Mouse (Mus musculus): ENCODE measurements at regions not wholly inside any gene's neighbourhood (a gene's known extent, or its start where the extent isn't known, plus 50 kb on each side); places are given as distances from the start of the nearest gene placed in this dataset.
A peak's percentile ranks its signal among the peaks of the same experiment; 100 is the strongest.

GRCm38 (mm10) chr7:145135971-145136370 lies 71.9 kb downstream of the 1810010D01Rik start:
- peak; percentile 36 for DNase-seq (ENCODE audit: low read depth, low spot score)

GRCm38 (mm10) chr7:145132506-145132905 lies 75.4 kb downstream of the 1810010D01Rik start:
- DNase-seq (ENCODE audit: low read depth, low spot score): no peak

- DNase-seq (ENCODE audit: low read depth, low spot score): peak; percentile 21
These were observed 76.3 kb downstream of the 1810010D01Rik start for GRCm38 (mm10) chr7:145131438-145132159.

DNA sequence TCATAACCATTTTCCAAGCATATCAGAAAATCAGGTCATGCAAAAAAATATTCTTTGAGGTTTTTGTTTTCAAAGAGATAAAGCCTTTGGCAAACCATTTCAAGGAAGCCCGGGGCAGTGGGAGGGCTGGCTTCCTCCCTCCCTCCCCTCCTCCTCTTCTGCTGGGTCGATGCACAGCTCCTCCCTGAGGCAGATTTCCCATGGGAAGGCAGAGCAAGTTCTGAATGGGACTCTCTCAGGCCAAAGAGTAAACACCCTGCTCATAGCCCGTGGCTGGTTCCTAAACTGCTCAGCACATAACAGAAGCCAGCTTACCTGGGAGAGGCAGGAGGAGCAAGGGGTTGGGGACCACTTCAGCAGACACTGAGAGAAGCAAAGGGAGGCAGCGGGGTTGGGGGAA lies 77.9 kb downstream of the 1810010D01Rik start:
- DNase-seq (ENCODE audit: low read depth, low spot score): peak; percentile 36

DNA sequence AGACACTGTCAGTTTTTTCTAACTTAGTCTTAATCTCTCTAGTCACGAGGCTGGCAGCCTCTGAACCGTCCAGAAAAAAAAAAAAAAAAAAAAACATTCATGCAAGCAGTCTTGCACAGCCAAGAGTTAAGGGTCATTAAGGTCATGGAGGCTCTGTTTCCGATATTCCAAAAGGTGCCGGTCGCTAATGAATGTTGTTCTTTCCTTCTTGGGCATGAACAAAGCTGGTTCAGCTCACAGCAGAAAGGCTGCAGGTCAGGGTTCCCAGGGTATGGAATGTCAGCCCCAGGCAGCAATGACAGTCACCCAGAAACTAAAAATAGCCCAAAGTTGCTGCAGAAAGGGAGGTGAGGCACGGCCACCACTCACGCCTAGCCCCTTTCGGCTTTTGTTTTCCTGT lies 80.3 kb downstream of the 1810010D01Rik start:
- peak; percentile 23 for DNase-seq (ENCODE audit: low read depth, low spot score)

- DNase-seq (ENCODE audit: low read depth, low spot score): peak; percentile 55
These were observed 80.7 kb downstream of the 1810010D01Rik start for GRCm38 (mm10) chr7:145127180-145127579.

- no peak for DNase-seq (ENCODE audit: low read depth, low spot score)
These were observed 83.8 kb downstream of the 1810010D01Rik start for GRCm38 (mm10) chr7:145123996-145124601.

DNA sequence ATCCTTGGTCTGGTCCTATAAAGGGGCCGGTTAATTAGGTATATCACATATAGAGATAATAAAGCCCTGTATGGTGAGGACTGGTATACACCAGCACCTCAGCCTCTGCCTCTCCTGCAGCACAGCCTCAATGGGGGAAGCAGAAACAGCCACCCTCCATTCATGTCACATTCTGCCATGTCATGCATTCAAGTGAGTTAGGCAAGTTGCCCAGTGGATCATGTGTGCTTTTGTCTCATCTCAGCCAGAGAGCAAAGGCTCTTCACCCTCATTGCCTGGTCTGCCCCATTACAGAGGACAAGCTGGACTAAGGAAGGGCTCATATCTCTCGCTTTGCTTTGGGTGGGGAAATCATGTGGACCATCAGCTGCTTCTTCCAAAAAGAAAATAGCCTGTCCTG lies 85.4 kb downstream of the 1810010D01Rik start:
- no peak for DNase-seq (ENCODE audit: low read depth, low spot score)

DNA sequence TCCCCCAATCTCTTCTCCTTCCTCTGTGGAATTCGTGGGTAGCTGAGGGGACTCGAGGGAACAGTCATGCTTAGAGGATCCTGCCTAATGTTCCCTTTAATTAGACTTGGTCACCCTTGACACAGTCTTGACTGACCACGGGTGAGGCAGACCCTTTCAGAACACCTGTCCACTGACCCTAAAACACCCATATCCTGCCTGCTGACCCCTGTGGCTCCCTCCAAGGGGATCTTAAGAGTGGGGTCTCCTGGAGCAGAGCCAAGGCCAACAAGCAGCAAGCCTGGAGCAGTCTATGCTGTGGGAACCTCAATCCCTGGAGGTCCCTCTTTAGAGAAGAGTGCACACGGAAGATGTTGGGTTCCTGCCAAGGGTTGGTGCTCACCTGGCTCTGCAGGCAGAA lies 89.5 kb downstream of the 1810010D01Rik start:
- DNase-seq (ENCODE audit: low read depth, low spot score): no peak

DNA sequence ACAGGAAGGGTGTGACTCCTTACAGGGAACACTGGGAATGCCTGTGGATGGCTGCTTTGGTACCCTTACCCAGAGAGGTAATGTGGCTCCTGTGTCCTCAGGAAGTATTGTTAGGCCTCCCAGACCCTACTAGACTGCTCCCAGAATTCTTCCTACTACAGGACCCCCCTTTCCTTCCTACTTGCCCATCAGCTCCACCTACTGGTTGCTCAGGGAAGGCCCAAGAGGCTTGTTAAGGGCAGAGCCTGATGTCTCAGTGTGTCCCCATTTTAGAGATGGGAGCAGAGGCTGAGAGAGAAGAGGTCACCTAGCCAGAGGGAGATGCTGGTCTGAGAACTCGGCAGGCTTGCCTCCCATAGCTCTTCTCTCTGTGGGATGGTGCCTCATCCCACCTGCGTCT lies 93.3 kb downstream of the 1810010D01Rik start:
- peak; percentile 66 for DNase-seq (ENCODE audit: low read depth, low spot score)

DNA sequence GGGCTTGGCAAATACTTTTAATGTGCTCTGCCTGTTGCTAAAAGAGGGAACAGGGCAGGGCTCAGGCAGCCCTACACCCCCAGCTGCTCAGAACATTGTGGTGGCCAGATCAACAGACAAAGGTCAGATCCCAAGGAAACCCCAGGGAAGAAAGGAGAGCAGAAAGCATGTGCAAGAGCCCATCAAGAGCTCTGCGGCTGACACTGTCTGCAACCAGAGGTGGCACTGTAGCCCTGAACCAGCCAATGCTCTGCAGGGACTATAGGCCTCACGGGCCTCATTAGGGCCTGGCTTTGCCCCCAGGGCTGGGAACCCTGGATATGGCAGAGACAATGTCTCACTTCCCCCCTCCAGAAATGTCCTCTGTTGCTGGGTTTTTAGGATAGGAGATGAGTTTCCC lies 93.8 kb downstream of the 1810010D01Rik start:
- DNase-seq (ENCODE audit: low read depth, low spot score): no peak

DNA sequence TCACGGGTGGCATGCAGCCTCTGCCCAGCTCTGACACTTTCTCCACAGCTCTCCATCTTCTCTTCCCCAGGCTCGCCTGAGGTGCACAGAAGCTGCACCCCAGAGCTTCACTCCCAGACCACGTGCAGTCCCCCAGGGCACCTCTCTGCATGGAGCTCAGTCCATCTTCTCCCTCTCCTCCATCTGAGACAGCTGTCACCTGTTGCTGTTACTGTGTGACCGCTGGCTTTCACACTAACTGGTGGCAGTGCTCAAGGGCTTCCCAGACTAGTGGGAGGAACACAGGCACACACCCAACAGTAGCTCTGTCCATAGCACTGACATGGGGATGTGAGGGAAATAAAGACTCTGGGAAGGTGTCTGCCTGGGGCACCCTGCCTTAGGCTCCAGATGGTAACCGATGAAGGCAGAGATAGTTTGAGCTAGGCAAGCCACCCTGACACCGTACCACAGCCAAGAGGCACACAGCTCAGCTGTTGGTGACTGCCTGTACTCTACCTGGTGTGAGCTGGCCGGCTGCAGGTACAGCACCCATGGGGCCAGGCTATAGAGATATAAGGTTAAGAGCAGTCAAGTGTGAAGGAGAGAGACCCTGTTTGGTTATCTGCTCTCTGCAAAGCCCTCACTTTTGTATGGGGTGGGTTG lies 94.9 kb downstream of the 1810010D01Rik start:
- no peak for DNase-seq (ENCODE audit: low read depth, low spot score)

- DNase-seq (ENCODE audit: low read depth, low spot score): no peak
These were observed 95.6 kb downstream of the 1810010D01Rik start for GRCm38 (mm10) chr7:145112146-145112830.

DNA sequence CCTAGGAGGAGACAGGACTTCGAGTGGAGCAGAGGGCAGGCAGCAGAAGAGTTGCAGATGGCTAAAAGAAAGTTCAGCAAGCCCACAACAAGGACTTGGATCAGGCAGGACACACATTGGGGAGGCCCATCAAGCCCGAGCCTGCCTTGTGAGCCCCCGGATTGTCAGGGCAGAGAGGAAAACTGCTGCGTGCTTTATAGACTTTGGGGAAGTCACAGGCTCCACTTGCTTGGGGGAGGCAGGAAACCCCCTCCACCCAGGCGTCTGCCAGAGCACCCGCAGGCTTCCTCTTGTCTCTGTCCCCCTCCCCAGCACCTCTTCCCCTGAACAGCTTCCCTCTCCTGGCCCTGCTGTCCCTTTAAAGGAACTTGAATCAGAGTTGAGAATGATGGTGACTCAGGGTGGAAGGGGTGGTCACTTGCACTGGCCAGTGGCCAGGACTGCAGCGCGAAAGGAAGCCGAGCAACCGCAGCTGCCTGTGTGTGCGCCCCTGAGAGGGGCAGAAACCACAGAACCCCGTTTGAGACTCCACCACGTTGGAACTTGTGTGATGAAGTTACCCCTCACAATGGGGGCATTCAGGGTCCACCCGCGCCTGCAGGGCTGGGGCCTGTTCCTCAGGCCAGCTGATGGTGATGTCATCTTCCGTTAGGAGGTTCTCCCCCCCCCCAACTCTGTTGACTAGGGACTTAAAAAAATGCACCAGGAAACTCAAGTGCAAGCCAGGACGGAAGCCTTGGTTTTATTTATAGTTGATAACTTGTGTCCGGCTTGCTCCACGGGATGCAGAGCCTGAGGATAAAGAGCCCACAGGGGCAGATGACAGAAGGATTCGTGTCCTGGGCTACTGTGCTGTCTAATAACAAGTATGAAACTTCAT lies 96.4 kb downstream of the 1810010D01Rik start:
- no peak for DNase-seq (ENCODE audit: low read depth, low spot score)

GRCm38 (mm10) chr7:145110657-145111251 lies 97.2 kb downstream of the 1810010D01Rik start:
- DNase-seq (ENCODE audit: low read depth, low spot score): peak; percentile 61

- DNase-seq (ENCODE audit: low read depth, low spot score): no peak
These were observed 97.9 kb downstream of the 1810010D01Rik start for GRCm38 (mm10) chr7:145110028-145110427.

- DNase-seq (ENCODE audit: low read depth, low spot score): no peak
These were observed 98.4 kb downstream of the 1810010D01Rik start for GRCm38 (mm10) chr7:145109471-145109870.

GRCm38 (mm10) chr7:145108994-145109393 lies 98.9 kb downstream of the 1810010D01Rik start:
- DNase-seq (ENCODE audit: low read depth, low spot score): no peak

DNA sequence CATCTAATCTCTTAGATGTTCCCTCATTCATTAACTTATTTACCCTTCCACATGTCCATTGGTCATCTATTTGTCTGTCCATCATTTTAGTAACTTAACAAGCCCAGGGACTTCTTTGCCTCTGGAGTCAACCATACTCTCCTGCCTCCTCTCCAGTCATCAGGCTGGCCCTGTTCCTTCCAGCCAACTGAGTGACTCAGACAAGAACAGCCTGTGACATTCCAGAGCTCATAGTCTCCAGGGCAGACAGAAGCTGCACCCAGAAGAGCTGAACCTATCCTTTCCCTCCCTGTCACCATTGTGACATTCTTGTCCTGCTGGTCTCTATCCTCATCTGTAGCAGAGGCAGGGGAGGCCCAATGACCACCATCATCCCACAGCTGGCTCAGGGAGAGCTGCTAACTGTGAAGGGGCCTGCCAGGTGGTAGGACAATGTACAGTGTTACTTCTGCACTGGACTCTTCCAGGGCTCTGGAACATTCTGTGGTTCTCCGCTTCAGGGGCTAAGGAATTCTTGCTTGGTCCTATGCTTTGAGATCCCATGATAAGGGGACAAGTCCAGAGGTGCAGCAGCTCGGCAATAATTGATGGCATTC lies 100.2 kb downstream of the 1810010D01Rik start:
- no peak for DNase-seq (ENCODE audit: low read depth, low spot score)

DNA sequence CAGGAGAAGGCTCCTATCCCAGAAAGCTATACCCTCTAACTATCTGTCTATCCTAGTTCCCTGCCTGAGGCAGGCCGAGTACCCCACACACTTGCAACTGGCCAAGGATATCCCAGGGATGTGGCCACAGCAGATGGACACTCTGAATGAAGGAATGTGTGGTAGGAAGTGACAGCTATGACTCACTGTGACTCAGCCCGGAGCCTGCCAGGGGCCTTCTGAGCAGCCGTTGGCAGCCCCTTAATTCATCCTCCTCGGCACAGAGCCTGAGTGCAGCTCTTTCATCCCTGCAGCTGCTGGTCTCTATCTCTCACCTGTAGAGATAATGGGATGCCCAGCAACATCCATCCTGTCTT lies 101.4 kb downstream of the 1810010D01Rik start:
- DNase-seq (ENCODE audit: low read depth, low spot score): no peak
